Mouse (Mus musculus) midbrain, postnatal 0 days (tissue): ENCODE measurements at regions not wholly inside any gene's neighbourhood (a gene's known extent, or its start where the extent isn't known, plus 50 kb on each side); places are given as distances from the start of the nearest gene placed in this dataset.

Source experiments
- ATAC-seq: fragments of 200-750 bp; cut with Nextera tagmentation; 2 replicates; pipeline ENCODE4 v1.8.0; 2017; ENCODE audit warnings: moderate number of reproducible peaks, mild to moderate bottlenecking, moderate TSS enrichment, moderate library complexity; ENCODE audit not compliant: low FRiP score
- DNase-seq: peaks from one replicate; pipeline ENCODE4 v3.0.0-alpha.2; 2015; ENCODE audit warnings: low spot score
- H3K27ac ChIP-seq: fragments of 300-500 bp; sonication (generic); 2 replicates; pipeline ENCODE4 v1.5.1; 2014; ENCODE audit warnings: low read depth, mild to moderate bottlenecking, low read length, mixed read lengths
- H3K27me3 ChIP-seq: fragments of 300-500 bp; sonication (generic); 2 replicates; pipeline ENCODE4 v1.6.1; 2014; ENCODE audit warnings: low read length, control low read depth, mixed read lengths; ENCODE audit not compliant: insufficient read depth
- H3K36me3 ChIP-seq: fragments of 300-500 bp; sonication (generic); 2 replicates; pipeline ENCODE4 v1.6.1; 2014; ENCODE audit warnings: low read length, control low read depth, mixed read lengths; ENCODE audit not compliant: insufficient read depth
- H3K4me1 ChIP-seq: fragments of 300-500 bp; sonication (generic); 2 replicates; pipeline ENCODE4 v1.6.1; 2014; ENCODE audit warnings: mild to moderate bottlenecking, control low read depth, antibody characterized with exemption, low read length, mixed read lengths; ENCODE audit not compliant: insufficient read depth
- H3K4me2 ChIP-seq: fragments of 300-500 bp; sonication (generic); 2 replicates; pipeline ENCODE4 v1.6.1; 2014; ENCODE audit warnings: low read depth, mild to moderate bottlenecking, low read length, mixed read lengths; ENCODE audit not compliant: poor library complexity, severe bottlenecking
- H3K4me3 ChIP-seq: fragments of 300-500 bp; sonication (generic); 2 replicates; pipeline ENCODE4 v1.5.1; 2014; ENCODE audit warnings: low read depth, mild to moderate bottlenecking, low read length, moderate library complexity
- H3K9ac ChIP-seq: fragments of 300-500 bp; sonication (generic); replicated peaks from 2 replicates; pipeline ENCODE4 v1.6.1; 2014; ENCODE audit warnings: mild to moderate bottlenecking, low read length, moderate library complexity, mixed read lengths; ENCODE audit not compliant: poor library complexity, severe bottlenecking
- H3K9me3 ChIP-seq: fragments of 300-500 bp; sonication (generic); 2 replicates; pipeline ENCODE4 v1.6.1; 2016; ENCODE audit warnings: low read length, control low read depth
- CTCF ChIP-seq: IDR thresholded peaks from 2 replicates; pipeline ENCODE4 v1.5.1; 2016; ENCODE audit warnings: antibody characterized with exemption, mild to moderate bottlenecking
- WGBS: fragments of 180-500 bp; shearing (Covaris S2); extraction: QIAGEN DNeasy Blood & Tissue Kit; methylation state at CpG from one replicate; pipeline ENCODE4 v1.1.7; 2014; 5-methylcytosine and 5-hydroxymethylcytosine counted together

- Histone ChIP-seq H3K4me2 (no peak overlapping the region), H3K4me1 (no peaks in the 10 kb centered on the region), H3K27me3 (no peaks in the 10 kb centered on the region), H3K36me3 (no peaks in the 10 kb centered on the region), H3K9ac (no peak overlapping the region), H3K4me3 (no peak overlapping the region), H3K9me3 (no peaks in the 10 kb centered on the region), H3K27ac (no peak overlapping the region)
- 77% methylated on average over 5 of the region's 5 CpGs for WGBS
- TF ChIP-seq CTCF, result no peak
- ATAC-seq (no peak), DNase-seq (no peak)
These were observed 56.3 kb upstream of the Oxtr start for GRCm38 (mm10) chr6:112546033-112546432.

GRCm38 (mm10) chr6:112544315-112544714, 54.6 kb upstream of the Oxtr start:
- Histone ChIP-seq H3K36me3 (no peaks in the 10 kb centered on the region), H3K4me3 (no peak overlapping the region), H3K4me1 (no peaks in the 10 kb centered on the region), H3K9me3 (no peaks in the 10 kb centered on the region), H3K27ac (no peak overlapping the region), H3K4me2 (no peak overlapping the region), H3K9ac (no peak overlapping the region), H3K27me3 (no peaks in the 10 kb centered on the region)
- DNase-seq (no peak), ATAC-seq (no peak)
- no peak for TF ChIP-seq CTCF
- 80% methylated on average over 4 of the region's 4 CpGs for WGBS

DNA sequence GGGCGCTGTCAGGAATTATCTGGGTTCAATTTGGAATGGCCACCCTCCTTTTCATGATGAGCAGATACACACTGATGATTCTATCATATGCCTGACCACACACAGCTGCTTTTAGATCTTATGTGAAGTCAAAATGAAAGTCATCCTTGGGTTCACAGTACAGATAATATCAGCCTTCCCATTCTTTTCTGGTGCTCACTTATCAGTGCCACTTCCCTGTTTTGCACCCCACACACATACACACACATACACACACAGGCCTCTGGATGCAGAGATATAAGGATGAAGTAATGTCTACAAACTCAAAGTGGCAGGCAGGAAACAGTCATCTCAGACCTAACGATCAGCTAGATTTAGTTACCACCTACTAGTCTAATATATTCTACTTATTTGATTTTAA, 52.9 kb upstream of the Oxtr start:
- Histone ChIP-seq H3K27ac (no peak overlapping the region), H3K4me2 (no peak overlapping the region), H3K36me3 (no peaks in the 10 kb centered on the region), H3K4me3 (no peak overlapping the region), H3K27me3 (no peaks in the 10 kb centered on the region), H3K4me1 (no peaks in the 10 kb centered on the region), H3K9me3 (no peaks in the 10 kb centered on the region), H3K9ac (no peak overlapping the region)
- ATAC-seq (no peak), DNase-seq (no peak)
- TF ChIP-seq CTCF, result no peak
- WGBS, result 92% methylated on average over 2 of the region's 2 CpGs
